Mouse (Mus musculus) small intestine, adult 2 months (tissue): ENCODE measurements around the gene Tm9sf2.

ENCODE experiments used
- CTCF ChIP-seq: fragments of 200-500 bp; IDR thresholded peaks from 2 replicates; pipeline ENCODE4 v1.5.1; 2012; ENCODE audit warnings: low read depth, mild to moderate bottlenecking, control low read depth, inconsistent platforms, low read length, moderate library complexity, mixed read lengths; ENCODE audit not compliant: insufficient replicate concordance, insufficient read length; ENCODE audit errors: extremely low read depth
- POLR2A ChIP-seq: fragments of 200-500 bp; IDR thresholded peaks from 2 replicates; pipeline ENCODE4 v1.6.1; 2012; ENCODE audit warnings: low read depth, mild to moderate bottlenecking, control low read depth, inconsistent platforms, low read length, moderate library complexity

DNA sequence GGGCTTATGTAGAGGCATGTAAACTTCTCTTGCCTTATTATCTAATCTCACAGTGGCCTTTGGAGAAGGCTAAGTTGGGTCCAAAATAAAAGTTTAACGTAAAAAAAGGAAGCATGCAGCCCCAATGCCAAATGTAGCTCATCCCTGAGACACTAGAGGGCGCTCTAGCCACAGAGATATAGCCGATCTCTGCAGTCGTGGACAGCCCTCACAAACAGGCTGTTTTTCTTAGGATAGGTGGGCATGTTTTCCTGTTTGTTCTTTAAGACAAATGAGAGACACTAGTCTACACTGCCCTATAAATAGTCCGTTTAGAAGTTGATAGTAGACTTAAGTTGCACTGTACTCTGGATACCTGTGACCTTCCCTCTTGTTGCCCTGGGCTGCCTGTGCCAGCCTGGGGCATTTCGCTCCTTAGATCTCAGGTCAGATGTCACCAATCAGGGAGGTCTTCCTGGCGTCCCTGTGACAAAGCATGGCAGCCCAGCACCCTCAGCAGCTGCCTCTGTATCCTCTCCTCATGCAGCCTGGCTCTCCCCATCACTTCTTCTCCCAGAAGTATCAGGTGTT, 84.2 kb downstream of the Tm9sf2 start:
- TF ChIP-seq CTCF (peak; percentile 80; the same call in 1 of the 2 replicates), POLR2A (no peak)
